Mouse (Mus musculus) heart, embryonic 10.5 days (tissue): ENCODE data around the gene Hspa1l. TPM values are rescaled to one million over a fixed set of nuclear protein-coding genes. Genes with fewer than 3 reads are reported as not detected.
"Not testable (repeated sequence)": the region's sequence is repeated elsewhere in the genome, so short reads cannot be mapped to it uniquely, and the experiment has no call there.

Experiments
- DNase-seq: peaks from one replicate; pipeline ENCODE4 v3.0.0-alpha.2; 2017; ENCODE audit warnings: low spot score
- H3K27ac ChIP-seq: fragments of 300-500 bp; sonication (generic); 2 replicates; pipeline ENCODE4 v1.5.1; 2016; ENCODE audit warnings: mild to moderate bottlenecking
- H3K27me3 ChIP-seq: fragments of 300-500 bp; sonication (generic); 2 replicates; pipeline ENCODE4 v1.6.1; 2016; ENCODE audit warnings: mild to moderate bottlenecking; ENCODE audit not compliant: poor library complexity, insufficient read depth, severe bottlenecking
- H3K36me3 ChIP-seq: fragments of 300-500 bp; sonication (generic); 2 replicates; pipeline ENCODE4 v1.6.1; 2016; ENCODE audit warnings: mild to moderate bottlenecking, moderate library complexity
- H3K4me1 ChIP-seq: fragments of 300-500 bp; sonication (generic); 2 replicates; pipeline ENCODE4 v1.6.1; 2016; ENCODE audit warnings: mild to moderate bottlenecking
- H3K4me3 ChIP-seq: fragments of 300-500 bp; sonication (generic); 2 replicates; pipeline ENCODE4 v1.5.1; 2016; ENCODE audit warnings: mild to moderate bottlenecking, moderate library complexity
- H3K9me3 ChIP-seq: fragments of 300-500 bp; sonication (generic); 2 replicates; pipeline ENCODE4 v1.6.1; 2016; ENCODE audit warnings: mild to moderate bottlenecking, moderate library complexity
- WGBS: fragments of 180-500 bp; shearing (Covaris S2); methylation state at CpG from one replicate; pipeline ENCODE4 v1.1.7; 2016; 5-methylcytosine and 5-hydroxymethylcytosine counted together
- polyA plus RNA-seq: library from polyadenylated mRNA; unstranded; fragments of >200 nt; fragmentation: Nextera tagmentation; extraction: Ambion mirVana; gene quantifications from 2 replicates; pipeline ENCODE4 v1.2.1, GENCODE M21; 2016

Hspa1l gene
- polyA plus RNA-seq, 1 experiment from 2014 or later = 1.7 TPM

GRCm38 (mm10) chr17:34954831-34955230, 17.7 kb upstream of the Hspa1l start:
- H3K27me3 ChIP-seq = peaks cover 22% of the 10 kb centered on the region; the same call in 1 of the 2 replicates
- H3K4me1 ChIP-seq = peaks cover 13% of the 10 kb centered on the region
- H3K4me3 ChIP-seq = no peak overlapping the region
- no peak overlapping the region for H3K27ac ChIP-seq
- WGBS = 77% methylated on average over 4 of the region's 4 CpGs
- H3K36me3 ChIP-seq = peaks cover 18% of the 10 kb centered on the region
- DNase-seq = no peak
- H3K9me3 ChIP-seq = no peaks in the 10 kb centered on the region

GRCm38 (mm10) chr17:34955884-34956283, 16.6 kb upstream of the Hspa1l start:
- WGBS = 72% methylated on average over 3 of the region's 3 CpGs

GRCm38 (mm10) chr17:34956340-34956739, 16.2 kb upstream of the Hspa1l start:
- H3K4me1 ChIP-seq = peaks cover 7% of the 10 kb centered on the region
- no peak overlapping the region for H3K27ac ChIP-seq
- no peak for DNase-seq
- H3K27me3 ChIP-seq = peaks cover 22% of the 10 kb centered on the region; the same call in 1 of the 2 replicates
- 19% methylated on average over 1 of the region's 1 CpGs for WGBS
- no peak overlapping the region for H3K4me3 ChIP-seq
- no peaks in the 10 kb centered on the region for H3K9me3 ChIP-seq
- peaks cover 4% of the 10 kb centered on the region; the same call in 1 of the 2 replicates for H3K36me3 ChIP-seq

More at GRCm38 (mm10) chr17:34955884-34956283, 16.6 kb upstream of the Hspa1l start:
- no peak for DNase-seq
- Histone ChIP-seq H3K27ac (no peak overlapping the region), H3K9me3 (no peaks in the 10 kb centered on the region), H3K4me3 (no peak overlapping the region), H3K4me1 (peaks cover 12% of the 10 kb centered on the region), H3K27me3 (peaks cover 22% of the 10 kb centered on the region; the same call in 1 of the 2 replicates), H3K36me3 (peaks cover 8% of the 10 kb centered on the region)

GRCm38 (mm10) chr17:34957291-34957690, 15.2 kb upstream of the Hspa1l start:
- not testable (repeated sequence) for H3K9me3 ChIP-seq, DNase-seq, H3K36me3 ChIP-seq, H3K27ac ChIP-seq, H3K4me1 ChIP-seq, H3K4me3 ChIP-seq
- 17% methylated on average over 35 of the region's 40 CpGs for WGBS
- H3K27me3 ChIP-seq = peaks cover 31% of the 10 kb centered on the region; the same call in 1 of the 2 replicates

- DNase-seq, H3K27ac ChIP-seq, H3K36me3 ChIP-seq, H3K4me3 ChIP-seq, H3K4me1 ChIP-seq, H3K9me3 ChIP-seq: not testable (repeated sequence)
- WGBS = 28% methylated on average over 21 of the region's 40 CpGs
- peaks cover 36% of the 10 kb centered on the region; the same call in 1 of the 2 replicates for H3K27me3 ChIP-seq
Measured at GRCm38 (mm10) chr17:34957966-34958365, 14.5 kb upstream of the Hspa1l start.

- Histone ChIP-seq H3K27me3 (peaks cover 41% of the 10 kb centered on the region; the same call in 1 of the 2 replicates), H3K4me3 (peak overlapping the region; percentile 58)
- not testable (repeated sequence) for H3K4me1 ChIP-seq, H3K27ac ChIP-seq, H3K36me3 ChIP-seq, DNase-seq, H3K9me3 ChIP-seq
- 4% methylated on average over 26 of the region's 47 CpGs for WGBS
Measured at GRCm38 (mm10) chr17:34958734-34959129, 13.8 kb upstream of the Hspa1l start.

GRCm38 (mm10) chr17:34959130-34959778, 13.2 kb upstream of the Hspa1l start, which contains the start of gene Hspa1b:
Gene Hspa1b, minus strand, starts transcription at chr17:34959238.
- H3K4me1 ChIP-seq, H3K9me3 ChIP-seq, H3K36me3 ChIP-seq: not testable (repeated sequence)
- WGBS = under 1% methylated on average over 31 of the region's 32 CpGs
- H3K27me3 ChIP-seq = peaks cover 43% of the 10 kb centered on the region; the same call in 1 of the 2 replicates
- peak within 1 kb of the TSS; percentile 58 for H3K4me3 ChIP-seq
- peak within 1 kb of the TSS; percentile 88 for H3K27ac ChIP-seq
- peak; percentile 92 for DNase-seq

- Histone ChIP-seq H3K4me1 (peaks cover 7% of the 10 kb centered on the region), H3K36me3 (no peaks in the 10 kb centered on the region), H3K4me3 (peak overlapping the region; percentile 58), H3K27me3 (peaks cover 40% of the 10 kb centered on the region; the same call in 1 of the 2 replicates), H3K27ac (peak overlapping the region; percentile 88), H3K9me3 (no peaks in the 10 kb centered on the region)
- DNase-seq = no peak
- WGBS = 10% methylated on average over 12 of the region's 12 CpGs
Measured at GRCm38 (mm10) chr17:34959881-34960515, 12.5 kb upstream of the Hspa1l start.

- Histone ChIP-seq H3K27me3 (peaks cover 33% of the 10 kb centered on the region; the same call in 1 of the 2 replicates), H3K4me1 (peaks cover 7% of the 10 kb centered on the region), H3K4me3 (no peak overlapping the region), H3K27ac (no peak overlapping the region), H3K9me3 (no peaks in the 10 kb centered on the region), H3K36me3 (no peaks in the 10 kb centered on the region)
- DNase-seq = no peak
Measured at GRCm38 (mm10) chr17:34960702-34961493, 11.6 kb upstream of the Hspa1l start.

- H3K36me3 ChIP-seq = no peaks in the 10 kb centered on the region
- no peak overlapping the region for H3K27ac ChIP-seq
- no peaks in the 10 kb centered on the region for H3K9me3 ChIP-seq
- H3K27me3 ChIP-seq = peaks cover 37% of the 10 kb centered on the region; the same call in 1 of the 2 replicates
- H3K4me3 ChIP-seq = no peak overlapping the region
- 22% methylated on average over 3 of the region's 3 CpGs for WGBS
- no peak for DNase-seq
- H3K4me1 ChIP-seq = peaks cover 7% of the 10 kb centered on the region
Measured at GRCm38 (mm10) chr17:34962125-34962524, 10.4 kb upstream of the Hspa1l start.

GRCm38 (mm10) chr17:34962841-34963240, 9.7 kb upstream of the Hspa1l start:
- H3K36me3 ChIP-seq = no peaks in the 10 kb centered on the region
- H3K4me1 ChIP-seq = peaks cover 12% of the 10 kb centered on the region
- 68% methylated on average over 1 of the region's 1 CpGs for WGBS
- H3K27ac ChIP-seq = no peak overlapping the region
- no peak overlapping the region for H3K4me3 ChIP-seq
- no peaks in the 10 kb centered on the region for H3K9me3 ChIP-seq
- peaks cover 44% of the 10 kb centered on the region for H3K27me3 ChIP-seq
- DNase-seq = no peak

GRCm38 (mm10) chr17:34964640-34965049, 7.9 kb upstream of the Hspa1l start:
- H3K27me3 ChIP-seq = peaks cover 62% of the 10 kb centered on the region
- H3K4me1 ChIP-seq = peaks cover 12% of the 10 kb centered on the region
- no peaks in the 10 kb centered on the region for H3K9me3 ChIP-seq
- WGBS = 11% methylated on average over 1 of the region's 1 CpGs
- no peak overlapping the region for H3K4me3 ChIP-seq
- H3K27ac ChIP-seq = 0 out of 2 replicates have a peak overlapping the region, but pooled peaks have one; percentile 3
- no peak for DNase-seq
- no peaks in the 10 kb centered on the region for H3K36me3 ChIP-seq
